Mouse (Mus musculus): ENCODE measurements around the gene Gli3.

Gli3 gene

GRCm38 (mm10) chr13:15462830-15463491 lies at the start of gene Gli3:
TSS of gene Gli3 (plus strand) at chr13:15463235.
- peak; percentile 95 for DNase-seq (ENCODE audit: extremely low read depth, insufficient read length, low spot score)

- no peak for DNase-seq (ENCODE audit: extremely low read depth, insufficient read length, low spot score)
Measured at GRCm38 (mm10) chr13:15421182-15421750, 41.8 kb upstream of the Gli3 start.

GRCm38 (mm10) chr13:15442002-15442401 lies 21.0 kb upstream of the Gli3 start:
- DNase-seq (ENCODE audit: extremely low read depth, insufficient read length, low spot score), result peak; percentile 52

GRCm38 (mm10) chr13:15444312-15444711 lies 18.7 kb upstream of the Gli3 start:
- DNase-seq (ENCODE audit: extremely low read depth, insufficient read length, low spot score), result peak; percentile 48

GRCm38 (mm10) chr13:15445591-15445990 lies 17.4 kb upstream of the Gli3 start:
- no peak for DNase-seq (ENCODE audit: extremely low read depth, insufficient read length, low spot score)

- no peak for DNase-seq (ENCODE audit: extremely low read depth, insufficient read length, low spot score)
Measured at GRCm38 (mm10) chr13:15446004-15446403, 17.0 kb upstream of the Gli3 start.

GRCm38 (mm10) chr13:15446782-15447564 lies 16.1 kb upstream of the Gli3 start:
- DNase-seq (ENCODE audit: extremely low read depth, insufficient read length, low spot score), result no peak

- DNase-seq (ENCODE audit: extremely low read depth, insufficient read length, low spot score), result no peak
Measured at GRCm38 (mm10) chr13:15450941-15451340, 12.1 kb upstream of the Gli3 start.

- no peak for DNase-seq (ENCODE audit: extremely low read depth, insufficient read length, low spot score)
Measured at GRCm38 (mm10) chr13:15457841-15458240, 5.2 kb upstream of the Gli3 start.

GRCm38 (mm10) chr13:15461926-15462325 lies 1.1 kb upstream of the Gli3 start:
- no peak for DNase-seq (ENCODE audit: extremely low read depth, insufficient read length, low spot score)

- DNase-seq (ENCODE audit: extremely low read depth, insufficient read length, low spot score), result peak; percentile 87
Measured at GRCm38 (mm10) chr13:15463492-15464080, 551 bp downstream of the Gli3 start.

- peak; percentile 77 for DNase-seq (ENCODE audit: extremely low read depth, insufficient read length, low spot score)
Measured at GRCm38 (mm10) chr13:15464081-15464526, 1.1 kb downstream of the Gli3 start.

- peak; percentile 16 for DNase-seq (ENCODE audit: extremely low read depth, insufficient read length, low spot score)
Measured at GRCm38 (mm10) chr13:15464741-15465250, 1.8 kb downstream of the Gli3 start.

- no peak for DNase-seq (ENCODE audit: extremely low read depth, insufficient read length, low spot score)
Measured at GRCm38 (mm10) chr13:15466496-15466895, 3.5 kb downstream of the Gli3 start.

- no peak for DNase-seq (ENCODE audit: extremely low read depth, insufficient read length, low spot score)
Measured at GRCm38 (mm10) chr13:15467409-15467808, 4.4 kb downstream of the Gli3 start.

- peak; percentile 26 for DNase-seq (ENCODE audit: extremely low read depth, insufficient read length, low spot score)
Measured at GRCm38 (mm10) chr13:15468421-15468820, 5.4 kb downstream of the Gli3 start.

- no peak for DNase-seq (ENCODE audit: extremely low read depth, insufficient read length, low spot score)
Measured at GRCm38 (mm10) chr13:15470056-15470455, 7.0 kb downstream of the Gli3 start.

GRCm38 (mm10) chr13:15472712-15473111 lies 9.7 kb downstream of the Gli3 start:
- no peak for DNase-seq (ENCODE audit: extremely low read depth, insufficient read length, low spot score)

GRCm38 (mm10) chr13:15474393-15474792 lies 11.4 kb downstream of the Gli3 start:
- no peak for DNase-seq (ENCODE audit: extremely low read depth, insufficient read length, low spot score)

GRCm38 (mm10) chr13:15486033-15486891 lies 23.2 kb downstream of the Gli3 start:
- no peak for DNase-seq (ENCODE audit: extremely low read depth, insufficient read length, low spot score)

Measured in 3134 (cell line).